Comparison of ENCODE assay signal across 12 mouse cellular contexts in the genomic region with DNA sequence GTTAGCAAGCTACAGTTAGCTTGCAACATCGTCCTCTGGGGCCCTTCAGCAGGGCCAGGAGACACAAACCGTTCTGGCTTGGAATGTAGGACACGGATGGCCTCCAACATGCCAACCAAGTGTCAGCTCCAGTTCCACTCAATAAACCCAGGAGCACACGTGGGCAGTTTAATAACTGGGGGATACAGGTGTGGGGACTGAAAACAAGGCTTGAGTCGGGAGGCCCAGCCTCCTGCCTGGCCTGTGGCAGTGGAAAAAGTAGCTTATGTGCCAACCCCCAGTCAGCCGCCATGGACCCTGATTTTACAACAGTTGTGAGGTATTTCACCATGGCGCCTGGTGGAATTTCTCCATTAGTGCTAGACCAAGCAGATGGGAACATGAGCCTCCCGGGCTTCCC.
A peak's percentile ranks its signal among the peaks of the same experiment; 100 is the strongest.
DNase-seq lines count a peak whose midpoint lies in the region.
"Had no signal": no experiment of that assay in that cellular context is flagged by ENCODE, and none has a peak within 500 bp of the region (broad histone marks: within the 10 kb centered on the region; RNA-seq: fewer than 3 reads in every experiment).

No protein-coding gene starts in this region.

- peak; percentile 91 for DNase-seq in heart, adult 11 months
- no peak for DNase-seq in heart, postnatal 25 days (ENCODE audit: low spot score)
- peak; percentile 40 for DNase-seq in retina, postnatal 1 day
- DNase-seq in retina, embryonic 14.5 days (ENCODE audit: low spot score): no peak
- peak; percentile 20 to 48 for DNase-seq in gastrocnemius, postnatal 36 days
- no peak for DNase-seq in cerebellum, adult 11 months
- DNase-seq in embryo, embryonic 10.5 days (ENCODE audit: low spot score): no peak
- DNase-seq: B cell, adult 2 months; cerebellum, postnatal 25 days; kidney, adult 8-10 months; right cerebral cortex, postnatal 25 days; thymus, postnatal 4 days had no signal

- intact Hi-C loops in heart, postnatal 25 days (cut with DNase I): loop anchor here (10.0 kb wide), 1 partner anchor 483 kb away; no protein-coding TSS in a partner anchor
- intact Hi-C loops in gastrocnemius, postnatal 36 days (cut with DNase I): no loop called here

Comparison
In these comparisons a context has a peak if more than half of its experiments do, and no peak if none do; other contexts are left out.
1. DNase-seq: peak in heart, adult 11 months (single experiment), retina, postnatal 1 day (single experiment) and gastrocnemius, postnatal 36 days (2 of 2); none in heart, postnatal 25 days (single experiment), retina, embryonic 14.5 days (single experiment), cerebellum, adult 11 months (single experiment) and embryo, embryonic 10.5 days (single experiment).